Mouse (Mus musculus): ENCODE data around the gene Khdrbs2. TPM values are rescaled to one million over a fixed set of nuclear protein-coding genes. Genes with fewer than 3 reads are reported as not detected.

Khdrbs2 gene
- not detected for total RNA-seq (2023)

DNA sequence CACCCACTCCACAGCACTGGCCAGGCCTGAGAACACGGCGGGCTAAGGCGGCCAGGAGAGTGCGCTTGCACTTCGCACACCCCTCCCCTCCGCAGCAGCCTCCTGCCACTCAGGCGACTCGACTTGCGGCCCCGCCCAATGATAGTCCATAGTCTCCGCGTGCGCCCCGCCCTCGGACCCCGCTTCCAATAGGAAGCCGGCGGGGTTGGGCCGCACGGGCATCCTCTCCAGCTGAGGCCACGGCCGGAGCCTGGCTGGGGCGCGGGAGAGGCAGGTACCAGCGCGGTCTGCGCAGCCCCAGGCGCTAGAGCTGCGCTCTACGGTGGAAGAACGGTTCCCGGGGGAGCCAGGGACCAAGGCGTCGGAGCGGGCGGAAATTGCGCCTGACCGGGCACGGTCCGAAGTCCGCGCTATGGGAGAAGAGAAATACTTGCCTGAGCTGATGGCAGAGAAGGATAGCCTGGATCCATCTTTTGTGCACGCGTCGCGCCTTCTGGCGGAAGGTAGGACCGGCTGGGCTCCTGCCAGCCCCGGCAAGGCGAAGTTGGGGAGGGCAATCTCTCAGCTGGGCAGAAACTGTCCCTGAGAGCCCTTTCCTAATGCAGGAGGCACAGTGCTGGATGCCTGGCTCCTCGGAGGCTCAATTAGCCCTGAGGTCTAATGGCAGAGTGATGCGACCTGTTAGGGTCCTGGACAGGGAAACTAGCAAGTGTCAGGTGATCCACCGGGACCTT, at the start of gene Khdrbs2:
TSS of gene Khdrbs2 (plus strand) at position 209 of the 734 bp plus-strand sequence.

DNA sequence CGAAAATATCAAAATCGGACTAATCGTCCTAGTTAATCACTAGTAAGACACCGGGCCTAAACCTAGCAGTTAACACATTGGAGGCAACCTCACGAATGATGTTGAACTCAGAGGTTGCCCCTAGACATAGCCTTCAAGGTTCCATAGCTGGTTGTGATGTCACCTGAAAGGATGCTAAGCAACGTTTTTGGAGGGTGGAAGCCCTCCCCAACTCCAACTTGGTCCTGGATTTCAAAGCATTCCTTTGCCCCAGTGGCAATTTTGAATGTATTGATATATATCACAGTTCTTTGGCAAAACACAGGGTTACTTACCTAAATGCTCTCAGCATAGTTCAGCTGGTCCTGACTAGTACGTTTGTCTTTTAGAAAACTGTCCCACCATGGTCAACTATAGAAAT, 374.7 kb downstream of the Khdrbs2 start, which contains the start of gene Gm5415:
TSS of gene Gm5415 (minus strand) at position 101 of the 400 bp plus-strand sequence.

Measured in CD8-positive naive resting alpha-beta T cell, adult 57 days (primary cell).